Mouse (Mus musculus) ES-E14 (cell line): ENCODE data around the gene Thada.

ENCODE experiments used
- CHD2 ChIP-seq: IDR thresholded peaks from 2 replicates; pipeline ENCODE4 v1.6.1; 2014; ENCODE audit warnings: mild to moderate bottlenecking, low read depth, low read length, inconsistent platforms
- MAFK ChIP-seq: IDR thresholded peaks from 2 replicates; pipeline ENCODE4 v1.6.1; 2014; ENCODE audit warnings: mild to moderate bottlenecking, low read depth, low read length, inconsistent platforms; ENCODE audit not compliant: insufficient read depth
- ZNF384 ChIP-seq: IDR thresholded peaks from 2 replicates; pipeline ENCODE4 v1.6.1; 2012; ENCODE audit warnings: low read depth, low read length, inconsistent platforms

- no peak for TF ChIP-seq ZNF384
- TF ChIP-seq CHD2, result no peak
- TF ChIP-seq MAFK, result no peak
Measured at GRCm38 (mm10) chr17:84196329-84196728, 269.7 kb downstream of the Thada start.
